Mouse (Mus musculus) cerebellum, adult 2 months (tissue): ENCODE results near the gene Syt16.

Source experiments
- CTCF ChIP-seq: fragments of 200-500 bp; IDR thresholded peaks from 2 replicates; pipeline ENCODE4 v1.5.1; 2011; ENCODE audit warnings: low read depth, mild to moderate bottlenecking, control low read depth, low read length, moderate library complexity, borderline replicate concordance; ENCODE audit not compliant: insufficient read depth
- POLR2A ChIP-seq: fragments of 200-500 bp; IDR thresholded peaks from 2 replicates; pipeline ENCODE4 v1.6.1; 2011; ENCODE audit warnings: low read length, control low read depth, borderline replicate concordance; ENCODE audit not compliant: insufficient read depth

DNA sequence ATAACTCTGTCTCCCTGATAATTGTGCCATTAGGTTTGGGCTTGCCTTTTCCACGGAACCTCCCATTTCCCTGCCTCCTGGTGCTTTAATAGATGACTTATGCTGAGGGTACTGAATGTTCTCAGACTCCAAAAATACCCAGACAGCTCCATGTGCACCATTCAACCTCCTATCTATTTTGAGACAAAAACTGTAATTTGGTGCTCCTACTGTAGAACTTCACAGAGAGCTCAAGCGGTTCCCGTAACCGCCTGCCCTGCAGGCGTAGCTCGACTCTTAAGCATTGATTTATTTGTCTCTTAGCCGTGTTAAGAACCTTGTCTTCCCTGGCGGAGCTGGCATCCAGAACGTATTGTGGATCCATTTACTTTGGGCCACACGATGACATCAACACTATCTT lies 233.3 kb downstream of the Syt16 start:
- TF ChIP-seq CTCF, result no peak
- TF ChIP-seq POLR2A, result no peak
